Mouse (Mus musculus) midbrain, embryonic 16.5 days (tissue): ENCODE measurements around the gene Slfn8. TPM values are rescaled to one million over a fixed set of nuclear protein-coding genes. Genes with fewer than 3 reads are reported as not detected.
"Not testable (repeated sequence)": the region's sequence is repeated elsewhere in the genome, so short reads cannot be mapped to it uniquely, and the experiment has no call there.

ENCODE experiments used
- ATAC-seq: fragments of 200-750 bp; cut with Nextera tagmentation; 2 replicates; pipeline ENCODE4 v1.8.0; 2017; ENCODE audit warnings: moderate TSS enrichment
- H3K27ac ChIP-seq: fragments of 300-500 bp; sonication (generic); 2 replicates; pipeline ENCODE4 v1.5.1; 2014; ENCODE audit warnings: mild to moderate bottlenecking, low read length, mixed read lengths
- H3K27me3 ChIP-seq: fragments of 300-500 bp; sonication (generic); 2 replicates; pipeline ENCODE4 v1.6.1; 2014; ENCODE audit warnings: low read depth, low read length, mixed read lengths; ENCODE audit not compliant: control insufficient read depth, insufficient read depth
- H3K36me3 ChIP-seq: fragments of 300-500 bp; sonication (generic); 2 replicates; pipeline ENCODE4 v1.6.1; 2014; ENCODE audit warnings: mild to moderate bottlenecking, low read length, moderate library complexity, mixed read lengths; ENCODE audit not compliant: control insufficient read depth, insufficient read depth
- H3K4me1 ChIP-seq: fragments of 300-500 bp; sonication (generic); 2 replicates; pipeline ENCODE4 v1.6.1; 2014; ENCODE audit warnings: mild to moderate bottlenecking, low read length, mixed read lengths; ENCODE audit not compliant: control insufficient read depth, insufficient read depth
- H3K4me2 ChIP-seq: fragments of 300-500 bp; sonication (generic); 2 replicates; pipeline ENCODE4 v1.6.1; 2014; ENCODE audit warnings: mild to moderate bottlenecking, low read length, mixed read lengths
- H3K4me3 ChIP-seq: fragments of 300-500 bp; sonication (generic); 2 replicates; pipeline ENCODE4 v1.5.1; 2014; ENCODE audit warnings: low read depth, mild to moderate bottlenecking, low read length, moderate library complexity, mixed read lengths
- H3K9ac ChIP-seq: fragments of 300-500 bp; sonication (generic); 2 replicates; pipeline ENCODE4 v1.6.1; 2014; ENCODE audit warnings: low read depth, low read length, mixed read lengths
- H3K9me3 ChIP-seq: fragments of 300-500 bp; sonication (generic); replicated peaks from 2 replicates; pipeline ENCODE4 v1.6.1; 2014; ENCODE audit warnings: mild to moderate bottlenecking, low read length, mixed read lengths; ENCODE audit not compliant: control insufficient read depth, poor library complexity, severe bottlenecking
- WGBS: fragments of 180-500 bp; shearing (Covaris S2); extraction: QIAGEN DNeasy Blood & Tissue Kit; methylation state at CpG from one replicate; pipeline ENCODE4 v1.1.7; 2014; 5-methylcytosine and 5-hydroxymethylcytosine counted together
- polyA plus RNA-seq: library from polyadenylated mRNA; unstranded; fragments of >200 nt; fragmentation: Nextera tagmentation; extraction: Ambion mirVana; gene quantifications from 2 replicates; pipeline ENCODE4 v1.2.1, GENCODE M21; 2015

Slfn8 gene
- polyA plus RNA-seq, 1 experiment from 2014 or later = 0.14 TPM

- not testable (repeated sequence) for H3K9ac ChIP-seq, ATAC-seq, H3K36me3 ChIP-seq, H3K9me3 ChIP-seq, H3K27ac ChIP-seq, H3K27me3 ChIP-seq, H3K4me1 ChIP-seq, H3K4me3 ChIP-seq, H3K4me2 ChIP-seq
- WGBS = 81% methylated on average over 18 of the region's 18 CpGs
These were observed 770 bp downstream of the Slfn8 start for GRCm38 (mm10) chr11:83019561-83020519.

DNA sequence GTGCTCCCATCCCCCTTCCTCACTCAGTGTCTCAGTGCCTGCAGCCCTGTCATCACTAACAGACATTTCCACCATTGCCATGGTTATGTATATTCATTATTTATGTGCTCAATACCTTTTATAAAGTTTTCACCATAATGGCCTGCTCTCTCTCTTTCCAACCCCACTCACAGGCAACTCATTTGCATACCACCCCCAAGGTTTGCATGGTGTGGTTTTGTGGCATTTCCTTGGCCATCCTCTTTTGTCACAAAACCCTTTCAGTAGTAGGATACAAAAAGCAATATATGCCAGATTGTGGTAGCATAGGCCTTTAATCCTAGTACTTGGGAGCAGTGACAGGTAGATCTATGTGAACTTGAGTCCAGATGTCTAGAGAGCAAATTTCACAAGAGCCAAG lies 4.5 kb downstream of the Slfn8 start:
- Histone ChIP-seq H3K9me3 (no peaks in the 10 kb centered on the region), H3K27me3 (no peaks in the 10 kb centered on the region), H3K4me2 (no peak overlapping the region), H3K4me1 (no peaks in the 10 kb centered on the region), H3K36me3 (no peaks in the 10 kb centered on the region), H3K27ac (no peak overlapping the region), H3K9ac (no peak overlapping the region), H3K4me3 (no peak overlapping the region)
- no peak for ATAC-seq

DNA sequence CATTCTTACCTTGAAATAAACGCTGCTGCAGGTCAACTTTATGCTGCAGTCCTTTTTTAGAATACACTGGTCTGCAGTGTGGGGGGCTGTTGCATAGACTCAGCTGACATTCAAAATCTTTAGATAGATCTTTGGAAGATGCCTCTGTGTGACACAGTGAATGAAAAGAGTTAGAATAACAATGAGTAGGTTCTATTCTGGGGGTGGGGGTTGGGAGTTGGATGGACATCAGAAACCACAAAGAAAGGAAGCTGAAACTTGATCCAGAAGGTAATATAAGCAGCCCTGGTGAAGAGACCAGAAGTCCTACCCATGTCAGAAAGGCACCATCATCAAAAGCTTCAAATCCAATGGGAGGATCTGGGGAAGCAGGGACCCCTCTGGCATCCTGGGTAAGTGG lies 7.3 kb downstream of the Slfn8 start:
- H3K4me1 ChIP-seq = no peaks in the 10 kb centered on the region
- H3K36me3 ChIP-seq = no peaks in the 10 kb centered on the region
- WGBS = 85% methylated on average over 1 of the region's 1 CpGs
- H3K27me3 ChIP-seq = no peaks in the 10 kb centered on the region
- no peak overlapping the region for H3K9ac ChIP-seq
- ATAC-seq = no peak
- H3K4me2 ChIP-seq = no peak overlapping the region
- no peaks in the 10 kb centered on the region for H3K9me3 ChIP-seq
- no peak overlapping the region for H3K27ac ChIP-seq
- no peak overlapping the region for H3K4me3 ChIP-seq

DNA sequence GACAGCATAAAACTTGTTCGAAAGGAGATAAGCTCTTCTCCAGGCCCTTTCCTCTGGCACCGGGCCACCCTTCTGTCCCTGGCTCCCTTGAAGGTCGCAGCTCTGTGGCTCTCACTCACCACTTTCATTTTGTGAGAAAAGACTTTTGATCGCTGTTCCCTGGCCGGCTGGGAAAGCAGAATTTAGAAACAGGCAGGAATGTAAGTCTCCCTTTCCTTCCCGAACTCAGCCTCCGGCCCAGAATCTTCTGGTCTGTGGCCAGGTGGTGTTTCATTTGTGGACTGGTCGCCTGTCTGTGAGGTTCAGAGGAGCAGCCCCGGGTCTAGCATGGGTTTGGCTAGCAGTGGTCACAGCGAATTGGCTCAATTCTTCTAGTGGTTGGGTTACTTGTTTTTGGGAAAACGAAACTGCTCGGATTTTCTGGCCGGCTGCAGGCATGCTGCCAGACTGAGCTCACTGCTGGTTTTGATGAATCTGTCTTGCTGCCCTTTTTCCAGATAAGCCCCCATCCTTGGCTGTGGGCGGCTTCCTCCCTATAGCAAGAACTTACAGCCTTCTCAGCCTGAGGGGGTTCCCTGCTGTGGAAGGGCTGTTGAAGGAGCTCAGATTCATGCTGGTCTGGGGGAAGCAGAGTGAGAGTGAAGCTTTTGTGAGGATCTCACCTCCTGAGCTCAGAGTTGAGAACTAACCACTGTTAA lies 29.0 kb downstream of the Slfn8 start, which contains the start of gene Slfn9:
TSS of gene Slfn9 (minus strand) at position 362 of the 698 bp plus-strand sequence.
- peak within 1 kb of the TSS; percentile 43 for H3K9ac ChIP-seq
- no peaks in the 10 kb centered on the region for H3K9me3 ChIP-seq
- H3K4me1 ChIP-seq = peaks cover 6% of the 10 kb centered on the region
- ATAC-seq = no peak
- no peaks in the 10 kb centered on the region for H3K27me3 ChIP-seq
- H3K4me2 ChIP-seq = peak within 1 kb of the TSS; percentile 61
- WGBS = 8% methylated on average over 14 of the region's 14 CpGs
- no peaks in the 10 kb centered on the region for H3K36me3 ChIP-seq
- no peak within 1 kb of the TSS for H3K27ac ChIP-seq
- H3K4me3 ChIP-seq = peak within 1 kb of the TSS; percentile 30

DNA sequence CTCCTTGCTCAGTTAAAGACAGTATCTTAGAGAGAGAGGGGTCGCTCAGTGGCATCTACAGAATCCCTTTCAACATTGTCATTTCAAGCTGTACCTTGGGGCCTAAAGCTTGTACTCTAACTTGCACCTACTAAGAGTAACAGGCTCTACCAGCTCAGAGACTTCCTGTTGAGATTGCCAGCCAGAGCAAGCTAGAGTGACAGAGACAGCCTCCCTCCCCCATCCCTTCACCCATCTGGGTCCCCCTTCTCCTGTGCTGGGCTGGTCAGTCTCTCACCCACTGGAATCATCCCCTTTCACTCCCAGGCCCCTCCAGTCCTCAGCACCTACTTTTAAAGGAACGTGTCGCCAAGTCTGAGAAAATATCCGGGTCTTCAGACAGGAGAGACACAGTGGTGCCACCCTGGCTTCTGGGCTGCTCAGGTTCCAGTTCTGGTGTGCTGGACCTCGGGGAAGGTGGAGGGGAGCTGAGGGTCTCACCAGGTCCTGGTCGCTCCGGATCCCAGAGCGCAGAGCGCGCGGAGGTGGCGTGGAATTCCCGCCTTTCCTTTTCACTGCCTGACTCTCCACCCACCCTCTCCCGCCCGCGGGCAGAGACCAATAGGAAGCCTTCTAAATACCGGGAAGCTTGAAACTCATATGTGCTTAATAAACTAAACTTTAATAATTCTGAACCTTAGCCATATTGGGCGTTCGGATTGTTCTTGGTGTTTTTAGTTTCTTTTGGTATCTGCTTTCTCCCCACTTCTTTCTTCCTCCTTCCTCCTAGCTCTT lies 29.8 kb downstream of the Slfn8 start:
- not testable (repeated sequence) for H3K27ac ChIP-seq, H3K36me3 ChIP-seq, H3K4me1 ChIP-seq, ATAC-seq, H3K27me3 ChIP-seq, H3K9me3 ChIP-seq
- Histone ChIP-seq H3K4me2 (peak overlapping the region; percentile 61), H3K9ac (peak overlapping the region; percentile 43; the same call in 1 of the 2 replicates), H3K4me3 (peak overlapping the region; percentile 30)
- WGBS = 15% methylated on average over 19 of the region's 19 CpGs

GRCm38 (mm10) chr11:82989357-82989756 lies 31.3 kb downstream of the Slfn8 start:
- H3K4me2 ChIP-seq = no peak overlapping the region
- no peaks in the 10 kb centered on the region for H3K9me3 ChIP-seq
- no peaks in the 10 kb centered on the region for H3K36me3 ChIP-seq
- no peak for ATAC-seq
- H3K9ac ChIP-seq = no peak overlapping the region
- no peak overlapping the region for H3K27ac ChIP-seq
- H3K4me3 ChIP-seq = no peak overlapping the region
- 44% methylated on average over 12 of the region's 12 CpGs for WGBS
- H3K27me3 ChIP-seq = no peaks in the 10 kb centered on the region
- peaks cover 6% of the 10 kb centered on the region for H3K4me1 ChIP-seq

DNA sequence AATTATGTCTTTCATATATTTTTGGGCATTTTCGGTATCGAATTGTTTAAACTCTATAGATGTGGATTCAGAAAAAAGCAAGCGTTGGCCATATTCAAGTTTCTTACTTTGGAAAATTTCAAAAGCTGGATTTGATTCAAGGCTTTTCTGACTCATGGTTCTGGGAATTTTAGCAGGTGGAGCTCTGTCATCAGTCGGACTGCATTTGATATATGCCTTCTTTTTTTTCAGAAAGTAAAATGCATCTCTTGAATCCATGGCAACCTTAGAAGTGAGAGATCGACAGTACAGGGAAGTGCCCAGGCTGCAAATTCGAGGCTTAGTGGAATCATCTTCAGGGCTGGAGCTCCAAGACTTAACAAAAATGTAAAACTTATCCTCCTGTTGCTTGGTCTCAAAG lies 33.0 kb downstream of the Slfn8 start:
- Histone ChIP-seq H3K4me1 (peaks cover 6% of the 10 kb centered on the region), H3K4me2 (no peak overlapping the region), H3K9me3 (no peaks in the 10 kb centered on the region), H3K9ac (no peak overlapping the region), H3K27ac (no peak overlapping the region), H3K4me3 (no peak overlapping the region), H3K27me3 (no peaks in the 10 kb centered on the region), H3K36me3 (no peaks in the 10 kb centered on the region)
- 88% methylated on average over 6 of the region's 6 CpGs for WGBS
- ATAC-seq = no peak

GRCm38 (mm10) chr11:82983193-82983592 lies 37.4 kb downstream of the Slfn8 start:
- WGBS = 86% methylated on average over 17 of the region's 17 CpGs

More at GRCm38 (mm10) chr11:82983193-82983592, 37.4 kb downstream of the Slfn8 start:
- Histone ChIP-seq H3K9me3 (no peaks in the 10 kb centered on the region), H3K36me3 (no peaks in the 10 kb centered on the region), H3K4me3 (no peak overlapping the region), H3K27me3 (no peaks in the 10 kb centered on the region), H3K9ac (no peak overlapping the region), H3K4me2 (no peak overlapping the region), H3K27ac (no peak overlapping the region), H3K4me1 (no peaks in the 10 kb centered on the region)
- ATAC-seq = no peak
